Comparison of ENCODE assay signal across 30 mouse cellular contexts in the genomic region with DNA sequence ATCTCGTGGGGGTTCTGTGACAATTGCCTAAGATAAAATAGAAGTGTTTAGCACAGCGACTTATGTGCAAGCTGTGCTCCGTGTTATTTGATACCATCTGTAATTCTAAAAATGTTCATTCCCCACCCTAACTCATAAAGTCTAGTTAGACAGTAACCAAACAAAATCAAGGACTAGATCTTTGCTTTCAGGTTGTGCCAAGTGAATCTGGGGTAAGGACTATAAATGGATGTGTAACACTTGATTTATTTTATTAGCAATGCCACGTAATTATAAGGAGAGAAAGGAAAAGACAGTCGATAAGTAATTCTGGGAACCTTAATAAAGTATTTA. TPM values are rescaled to one million over a fixed set of nuclear protein-coding genes. Genes with fewer than 3 reads are reported as not detected.
DNase-seq lines count a peak whose midpoint lies in the region; ATAC-seq and TF ChIP-seq lines count a peak whose summit lies in the region.
"Had no signal": no experiment of that assay in that cellular context is flagged by ENCODE, and none has a peak within 500 bp of the region (broad histone marks: within the 10 kb centered on the region; RNA-seq: fewer than 3 reads in every experiment).

No protein-coding gene starts in this region.

- H3K9me3 ChIP-seq in kidney, postnatal 0 days (replicated peaks; ENCODE audit: low read length), result no peaks in the 10 kb centered on the region
- H3K9me3 ChIP-seq in intestine, embryonic 15.5 days, result no peaks in the 10 kb centered on the region
- no peaks in the 10 kb centered on the region for H3K9me3 ChIP-seq in limb, embryonic 14.5 days (ENCODE audit: control insufficient read depth, low read length)
- H3K9me3 ChIP-seq: embryonic facial prominence, embryonic 15.5 days; forebrain, embryonic 12.5 days; G1E; midbrain, embryonic 10.5 days; neural tube, embryonic 13.5 days had no signal

- intact Hi-C loops in gastrocnemius, adult 2 months (cut with DNase I), result loop anchor here (5.0 kb wide), 1 partner anchor 346 kb away; no protein-coding TSS in a partner anchor
- intact Hi-C loops in gastrocnemius, postnatal 14 days (cut with DNase I; ENCODE audit: low total_unique reads), result no loop called here

- WGBS in kidney, postnatal 0 days, result 13% methylated on average over 5 of the region's 5 CpGs
- WGBS in kidney, adult 2 months, result 17% methylated on average over 5 of the region's 5 CpGs
- WGBS in intestine, embryonic 15.5 days, result 42% methylated on average over 5 of the region's 5 CpGs
- 22% methylated on average over 5 of the region's 5 CpGs for WGBS in limb, embryonic 14.5 days

- H3K4me3 ChIP-seq in gastrocnemius, adult 2 months, result peak overlapping the region; percentile 46
- H3K4me3 ChIP-seq in kidney, postnatal 0 days (replicated peaks; ENCODE audit: low read depth, low read length), result peak overlapping the region; percentile 14; the same call in 1 of the 2 replicates
- no peak overlapping the region for H3K4me3 ChIP-seq in kidney, adult 2 months (ENCODE audit: insufficient read depth, low read depth, low read length)
- H3K4me3 ChIP-seq in intestine, embryonic 15.5 days (replicated peaks), result no peak overlapping the region
- no peak overlapping the region for H3K4me3 ChIP-seq in limb, embryonic 14.5 days (replicated peaks; ENCODE audit: low read length)
- H3K4me3 ChIP-seq: embryonic facial prominence, embryonic 15.5 days; forebrain, embryonic 12.5 days; midbrain, embryonic 10.5 days; neural tube, embryonic 13.5 days had no signal

- no peak overlapping the region for H3K27ac ChIP-seq in gastrocnemius, adult 2 months
- H3K27ac ChIP-seq in kidney, postnatal 0 days, result peak overlapping the region; percentile 48; the same call in 1 of the 2 replicates
- no peak overlapping the region for H3K27ac ChIP-seq in kidney, adult 2 months (ENCODE audit: insufficient read depth, low read depth, low read length)
- H3K27ac ChIP-seq in intestine, embryonic 15.5 days, result no peak overlapping the region
- H3K27ac ChIP-seq in limb, embryonic 14.5 days (replicated peaks; ENCODE audit: low read depth, low read length), result no peak overlapping the region
- H3K27ac ChIP-seq: embryonic facial prominence, embryonic 15.5 days; forebrain, embryonic 12.5 days; hindbrain, embryonic 14.5 days; liver, embryonic 14.5 days; midbrain, embryonic 10.5 days; neural tube, embryonic 13.5 days; stomach, postnatal 0 days had no signal

- DNase-seq in gastrocnemius, adult 2 months, result no peak
- no peak for DNase-seq in gastrocnemius, postnatal 25 days
- DNase-seq in kidney, postnatal 0 days (ENCODE audit: low spot score), result peak; percentile 50
- DNase-seq in kidney, adult 2 months, result no peak
- DNase-seq in limb, embryonic 14.5 days (ENCODE audit: low spot score), result no peak
- DNase-seq in gastrocnemius, postnatal 14 days, result no peak
- DNase-seq in left cerebral cortex, adult 9 months (ENCODE audit: low spot score in 2 of 2), result no peak
- DNase-seq: cerebellum, adult 11-12 months; cerebellum, adult 9-11 months; forebrain, postnatal 0 days; gastrocnemius, postnatal 36 days; heart, adult 18-20 months; layer of hippocampus, postnatal 36 days; lung, adult 2 months; lung, postnatal 14 days; right cerebral cortex, postnatal 4 days; thymus, adult 18-20 months; thymus, postnatal 25 days had no signal

- ATAC-seq in kidney, postnatal 0 days (replicated peaks; ENCODE audit: low FRiP score, low read depth), result no peak
- ATAC-seq in intestine, embryonic 15.5 days, result no peak
- no peak for ATAC-seq in limb, embryonic 14.5 days (ENCODE audit: low FRiP score, low read depth)
- ATAC-seq: forebrain, postnatal 0 days had no signal

- H3K9ac ChIP-seq in kidney, postnatal 0 days (ENCODE audit: low read depth, low read length), result no peak overlapping the region
- no peak overlapping the region for H3K9ac ChIP-seq in intestine, embryonic 15.5 days
- H3K9ac ChIP-seq in limb, embryonic 14.5 days (ENCODE audit: low read depth, low read length, severe bottlenecking), result 0 out of 2 replicates have a peak overlapping the region, but pooled peaks have one; percentile 12
- H3K9ac ChIP-seq: embryonic facial prominence, embryonic 15.5 days; forebrain, embryonic 12.5 days; forebrain, postnatal 0 days; hindbrain, embryonic 14.5 days; liver, embryonic 14.5 days; neural tube, embryonic 13.5 days had no signal

- H3K27me3 ChIP-seq in kidney, postnatal 0 days (ENCODE audit: insufficient read depth, low read length), result no peaks in the 10 kb centered on the region
- no peaks in the 10 kb centered on the region for H3K27me3 ChIP-seq in kidney, adult 2 months (replicated peaks; ENCODE audit: control insufficient read depth, insufficient read depth, low read length)
- H3K27me3 ChIP-seq in intestine, embryonic 15.5 days (replicated peaks), result no peaks in the 10 kb centered on the region
- H3K27me3 ChIP-seq in limb, embryonic 14.5 days (ENCODE audit: control insufficient read depth, insufficient read depth, low read length), result no peaks in the 10 kb centered on the region
- H3K27me3 ChIP-seq: embryonic facial prominence, embryonic 15.5 days; forebrain, embryonic 12.5 days; neural tube, embryonic 13.5 days had no signal

- TF ChIP-seq CTCF in gastrocnemius, adult 2 months (IDR thresholded peaks at IDR 0.05), result no peak
- TF ChIP-seq CTCF in kidney, postnatal 0 days (IDR thresholded peaks at IDR 0.05; ENCODE audit: low read depth), result no peak
- TF ChIP-seq CTCF in kidney, adult 2 months (conservative IDR thresholded peaks at IDR 0.05; ENCODE audit: insufficient read depth, insufficient read length, low read depth, low read length), result no peak

- H3K4me2 ChIP-seq in kidney, postnatal 0 days (ENCODE audit: low read length), result peak overlapping the region; percentile 52
- H3K4me2 ChIP-seq in intestine, embryonic 15.5 days (replicated peaks), result peak overlapping the region; percentile 10
- 0 out of 2 replicates have a peak overlapping the region, but pooled peaks have one; percentile 19 for H3K4me2 ChIP-seq in limb, embryonic 14.5 days (replicated peaks; ENCODE audit: low read depth, low read length, severe bottlenecking)
- H3K4me2 ChIP-seq: embryonic facial prominence, embryonic 15.5 days; forebrain, embryonic 12.5 days; heart, embryonic 11.5 days; hindbrain, embryonic 14.5 days; neural tube, embryonic 13.5 days had no signal

- 0 out of 2 replicates have a peak, but pooled peaks cover 7% of the 10 kb centered on the region for H3K4me1 ChIP-seq in kidney, postnatal 0 days (replicated peaks; ENCODE audit: insufficient read depth, low read length)
- peaks cover 7% of the 10 kb centered on the region; the same call in 1 of the 2 replicates for H3K4me1 ChIP-seq in kidney, adult 2 months (ENCODE audit: control insufficient read depth, insufficient read depth, low read length)
- peaks cover 4% of the 10 kb centered on the region; the same call in 1 of the 2 replicates for H3K4me1 ChIP-seq in intestine, embryonic 15.5 days (replicated peaks)
- peaks cover 3% of the 10 kb centered on the region; the same call in 1 of the 2 replicates for H3K4me1 ChIP-seq in limb, embryonic 14.5 days (ENCODE audit: control insufficient read depth, insufficient read depth, low read length)
- H3K4me1 ChIP-seq: forebrain, embryonic 12.5 days; midbrain, embryonic 10.5 days; neural tube, embryonic 13.5 days had no signal

- no peaks in the 10 kb centered on the region for H3K36me3 ChIP-seq in kidney, postnatal 0 days (ENCODE audit: insufficient read depth, low read length)
- no peaks in the 10 kb centered on the region for H3K36me3 ChIP-seq in kidney, adult 2 months (ENCODE audit: control insufficient read depth, insufficient read depth, low read length)
- no peaks in the 10 kb centered on the region for H3K36me3 ChIP-seq in intestine, embryonic 15.5 days
- H3K36me3 ChIP-seq in limb, embryonic 14.5 days (ENCODE audit: control insufficient read depth, insufficient read depth, low read length), result no peaks in the 10 kb centered on the region
- H3K36me3 ChIP-seq: embryonic facial prominence, embryonic 15.5 days; forebrain, embryonic 12.5 days; G1E; midbrain, embryonic 10.5 days; neural tube, embryonic 13.5 days had no signal

- TF ChIP-seq POLR2A in kidney, adult 2 months (IDR thresholded peaks at IDR 0.05; ENCODE audit: low read depth, low read length), result no peak
- no peak for TF ChIP-seq POLR2A in limb, embryonic 14.5 days (IDR thresholded peaks at IDR 0.05; ENCODE audit: borderline replicate concordance, extremely low read depth, insufficient read depth, insufficient read length)

RNA-seq across cellular contexts. Expression of gene Fras1, which starts 42.1 kb away (rescaled TPM):
- 1 to 10 TPM; 1.8 to 2.5 TPM for total RNA-seq in gastrocnemius, adult 2 months (2021)
- 1 to 10 TPM; 3.3 to 3.8 TPM for total RNA-seq in gastrocnemius, postnatal 25 days (2021)
- 15.8 and 19.6 TPM in 2 replicates for polyA plus RNA-seq in kidney, postnatal 0 days (2015; fragmentation: Nextera tagmentation; extraction: Ambion mirVana)
- 6.1 and 7.0 TPM in 2 replicates for polyA plus RNA-seq in kidney, adult 2 months (2012; rRNA removed)
- polyA plus RNA-seq in intestine, embryonic 15.5 days (2015; fragmentation: Nextera tagmentation; extraction: Ambion mirVana), result 17.0 and 18.3 TPM in 2 replicates
- polyA plus RNA-seq in limb, embryonic 14.5 days (2012; rRNA removed), result 10.5 and 11.5 TPM in 2 replicates
- polyA plus RNA-seq in limb, embryonic 14.5 days (2014; fragmentation: Nextera tagmentation; extraction: Ambion mirVana), result 30.4 and 30.5 TPM in 2 replicates
- 10 to 100 TPM in 1 of 2 experiments, 1 to 10 TPM in 1; 8.7 to 10.6 TPM for total RNA-seq in gastrocnemius, postnatal 14 days (2021)
- total RNA-seq: common myeloid progenitor, adult 5-6 weeks; hematopoietic stem cell, adult 5-6 weeks had no signal

Comparison
In these comparisons a context has a peak if more than half of its experiments do, and no peak if none do; other contexts are left out.
1. H3K4me3 ChIP-seq: peak in gastrocnemius, adult 2 months (single experiment) and kidney, postnatal 0 days (single experiment); none in kidney, adult 2 months (single experiment), intestine, embryonic 15.5 days (single experiment) and limb, embryonic 14.5 days (single experiment).
2. Peak in every context shown above with its lines, with median percentiles within 50 percentile points of each other: H3K4me2 ChIP-seq.